Mouse (Mus musculus) CH12.LX (cell line): ENCODE data around the gene Adprhl2.

Experiments
- CTCF ChIP-seq, 2 experiments: IDR thresholded peaks in 1 of 2; conservative IDR thresholded peaks in 1 of 2; 2 replicates each; pipeline ENCODE4 v1.5.1; 2011 to 2012; ENCODE audit warnings: low read depth in 2 of 2, low read length in 2 of 2, improper control_type of control experiment in 1 of 2, inconsistent platforms in 1 of 2, mild to moderate bottlenecking in 1 of 2, moderate library complexity in 1 of 2
- EP300 ChIP-seq: IDR thresholded peaks from 2 replicates; pipeline ENCODE4 v1.6.1; 2011; ENCODE audit warnings: low read length, improper control_type of control experiment
- ETS1 ChIP-seq: conservative IDR thresholded peaks from 2 replicates; pipeline ENCODE4 v1.6.1; 2012; ENCODE audit warnings: low read depth, mild to moderate bottlenecking, inconsistent platforms, low read length, improper control_type of control experiment, moderate library complexity
- HCFC1 ChIP-seq: IDR thresholded peaks from 2 replicates; pipeline ENCODE4 v1.6.1; 2012; ENCODE audit warnings: low read depth, mild to moderate bottlenecking, inconsistent platforms, low read length, improper control_type of control experiment
- JUND ChIP-seq: conservative IDR thresholded peaks from 2 replicates; pipeline ENCODE4 v1.6.1; 2011; ENCODE audit warnings: low read depth, low read length, improper control_type of control experiment
- MAX ChIP-seq: IDR thresholded peaks from 2 replicates; pipeline ENCODE4 v1.6.1; 2011; ENCODE audit warnings: low read length, improper control_type of control experiment
- NELFE ChIP-seq: IDR thresholded peaks from 2 replicates; pipeline ENCODE4 v1.6.1; 2011; ENCODE audit warnings: low read depth, low read length, improper control_type of control experiment
- TCF12 ChIP-seq: IDR thresholded peaks from 2 replicates; pipeline ENCODE4 v1.6.1; 2014; ENCODE audit warnings: low read depth, mild to moderate bottlenecking, inconsistent platforms, low read length, improper control_type of control experiment
- ZKSCAN1 ChIP-seq: IDR thresholded peaks from 2 replicates; pipeline ENCODE4 v1.6.1; 2012; ENCODE audit warnings: low read depth, inconsistent platforms, low read length, improper control_type of control experiment, borderline replicate concordance

- no peak for TF ChIP-seq CTCF (conservative IDR thresholded peaks at IDR 0.05 in 1 of 2, IDR thresholded peaks at IDR 0.05 in 1 of 2; ENCODE audit: low read depth in 2 of 2, low read length in 2 of 2)
- no peak for TF ChIP-seq NELFE
- TF ChIP-seq MAX, result no peak
- no peak for TF ChIP-seq ETS1
- no peak for TF ChIP-seq ZKSCAN1
- TF ChIP-seq EP300, result no peak
- no peak for TF ChIP-seq HCFC1
- TF ChIP-seq TCF12, result no peak
- no peak for TF ChIP-seq JUND
These were observed 25.6 kb downstream of the Adprhl2 start for GRCm38 (mm10) chr4:126295937-126296336.
